Mouse (Mus musculus) heart, postnatal 0 days (tissue): ENCODE measurements around the gene Rps6ka5.

Source experiments
- CTCF ChIP-seq: IDR thresholded peaks from 2 replicates; pipeline ENCODE4 v1.5.1; 2016; ENCODE audit warnings: antibody characterized with exemption, control low read depth, low read depth
- EP300 ChIP-seq: IDR thresholded peaks from 2 replicates; pipeline ENCODE4 v1.6.1; 2016; ENCODE audit warnings: antibody characterized with exemption, low read depth

DNA sequence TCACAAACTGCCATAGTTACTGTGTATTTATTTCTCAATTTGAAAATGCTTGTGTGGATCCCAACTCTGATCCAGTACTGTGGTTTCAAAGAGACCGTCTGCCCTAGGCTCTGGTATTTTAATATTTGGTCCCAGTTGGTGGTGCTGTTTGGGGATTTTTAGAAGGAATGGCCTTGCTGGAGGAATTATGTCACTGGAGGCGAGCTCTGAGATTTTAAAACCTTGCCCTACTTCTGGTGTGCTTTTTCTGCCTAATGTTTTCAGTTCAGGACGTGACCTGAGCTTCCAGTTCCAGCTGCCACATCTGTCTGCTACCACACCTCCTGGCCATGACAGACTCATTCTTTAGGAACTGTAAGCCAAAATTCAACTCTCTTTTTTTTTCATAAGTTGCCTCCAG, 121.2 kb downstream of the Rps6ka5 start:
- TF ChIP-seq CTCF (no peak), EP300 (no peak)
